Mouse (Mus musculus): ENCODE measurements around the gene Gmeb1.
"Not testable (repeated sequence)": the region's sequence is repeated elsewhere in the genome, so short reads cannot be mapped to it uniquely, and the experiment has no call there.

Gene Gmeb1

GRCm38 (mm10) chr4:132261514-132262357 lies at the start of gene Gmeb1:
Gmeb1 (minus strand) TSS chr4:132261602.
- peak; percentile 28 for DNase-seq (ENCODE audit: extremely low spot score, low read depth, low spot score)

DNA sequence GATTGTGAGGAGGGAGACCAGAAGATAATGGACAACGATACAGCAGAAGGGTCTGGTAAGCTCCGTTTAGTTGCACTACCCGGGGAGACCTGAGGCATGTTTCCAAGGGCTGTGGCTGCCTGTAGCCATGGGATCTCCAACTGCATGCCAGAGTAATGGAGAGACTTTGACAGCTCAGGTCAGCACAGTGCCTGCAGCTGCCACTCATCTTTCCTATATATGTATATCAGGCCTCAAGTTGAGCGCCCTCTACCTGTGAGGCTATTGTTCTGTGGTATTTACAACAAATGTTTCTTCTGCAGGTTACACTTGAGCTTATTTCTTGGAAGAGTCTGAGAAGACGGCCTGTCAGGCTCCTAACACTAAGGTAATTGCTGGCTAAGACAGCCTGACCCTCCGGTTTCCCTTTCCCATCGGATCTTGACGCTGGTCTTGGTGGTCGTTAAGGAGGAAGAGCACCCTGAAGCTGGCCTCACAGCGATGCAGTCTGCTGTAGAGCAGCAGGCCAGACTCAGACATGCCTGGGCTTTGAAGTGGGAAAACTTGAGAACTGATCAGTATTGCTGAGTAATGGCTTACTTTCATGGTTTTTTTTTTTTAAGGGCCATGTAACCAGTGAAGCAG lies 48.6 kb upstream of the Gmeb1 start:
- DNase-seq (ENCODE audit: extremely low spot score, low read depth, low spot score): no peak

DNA sequence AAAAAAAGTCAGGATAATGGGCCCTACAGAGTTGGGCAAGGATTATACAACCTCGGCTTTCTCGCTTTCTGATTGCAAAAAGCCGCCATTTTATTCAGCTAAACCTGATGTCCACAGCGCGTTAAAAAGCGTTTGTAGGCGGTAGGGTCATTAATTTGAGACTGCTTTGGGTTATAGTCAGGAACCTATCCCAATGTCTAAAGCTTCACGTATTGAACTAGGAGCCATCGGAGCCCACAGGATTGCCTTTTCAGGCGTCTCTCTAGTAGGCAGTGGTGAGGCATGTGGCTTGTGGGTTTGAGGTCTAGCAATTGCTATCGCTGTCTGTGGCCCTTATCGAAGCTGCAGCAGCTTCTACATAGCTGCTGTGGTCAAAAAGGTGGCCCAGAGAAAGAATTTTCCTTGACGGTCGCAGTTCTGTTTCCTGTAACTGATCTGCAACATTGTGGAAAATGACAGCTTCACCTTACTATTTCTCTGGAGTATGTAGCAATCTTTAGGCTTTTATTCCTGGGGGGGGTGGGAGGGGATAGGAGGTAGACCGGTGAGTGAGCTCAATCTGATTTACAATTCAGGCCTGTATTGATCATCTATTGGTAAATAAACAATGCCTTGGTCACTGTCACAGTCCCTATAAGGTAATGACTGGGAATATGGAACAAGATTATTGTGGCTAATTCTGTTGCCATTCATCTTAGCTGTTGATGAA lies 47.9 kb upstream of the Gmeb1 start:
- no peak for DNase-seq (ENCODE audit: extremely low spot score, low read depth, low spot score)

DNA sequence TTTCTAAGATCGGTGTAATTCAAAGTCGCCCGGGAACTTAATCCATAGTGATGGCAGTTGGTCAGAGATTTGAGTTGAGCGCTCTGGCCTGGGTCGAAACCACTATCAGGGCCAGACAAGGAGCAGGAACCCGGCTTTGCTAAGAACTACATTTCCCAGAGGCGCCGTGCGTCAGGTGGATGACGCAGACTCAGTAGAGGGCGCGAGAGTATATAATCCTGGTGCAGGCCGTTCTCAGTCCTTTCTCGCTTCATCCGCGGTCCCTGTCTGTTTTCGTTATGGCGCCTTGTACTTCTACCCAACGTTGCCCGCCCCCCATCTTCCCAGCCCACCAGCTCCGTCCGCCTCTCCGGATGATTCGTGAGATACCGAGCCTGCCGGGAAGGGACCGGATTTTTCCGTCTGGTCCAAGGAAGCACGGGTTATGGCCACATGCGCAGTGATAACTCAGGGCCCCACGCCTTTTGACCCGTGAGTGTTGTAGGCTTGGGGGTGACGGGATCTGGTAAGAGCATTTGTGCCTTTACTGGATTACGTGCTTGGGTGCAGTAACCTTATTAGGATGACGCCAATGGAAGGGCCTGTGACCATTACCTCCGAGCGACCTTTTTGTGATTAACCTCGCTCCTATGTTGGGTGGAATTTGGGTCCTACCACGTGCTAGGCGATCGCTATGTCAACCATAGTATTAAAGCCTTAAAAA lies 47.2 kb upstream of the Gmeb1 start:
- peak; percentile 82 for DNase-seq (ENCODE audit: extremely low spot score, low read depth, low spot score)

DNA sequence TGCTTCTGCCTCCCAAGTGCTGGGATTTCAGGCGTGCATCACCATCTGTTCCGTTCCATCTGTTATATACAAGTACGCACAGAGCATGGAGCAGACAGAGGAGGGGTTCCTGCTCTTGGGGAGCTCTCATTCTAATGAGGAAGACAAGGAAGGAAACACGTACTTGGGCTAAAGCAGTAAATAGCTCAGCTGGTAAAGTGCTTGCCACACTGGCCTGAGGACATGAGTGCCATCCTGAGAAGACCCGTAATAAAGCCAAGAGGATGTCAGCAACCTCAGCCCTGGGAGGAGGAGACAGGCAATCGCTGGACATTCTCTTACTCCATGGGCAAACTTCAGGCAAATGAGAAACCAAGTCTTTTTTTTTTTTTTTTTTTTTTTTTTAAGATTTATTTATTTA lies 44.6 kb upstream of the Gmeb1 start:
- DNase-seq (ENCODE audit: extremely low spot score, low read depth, low spot score): no peak

DNA sequence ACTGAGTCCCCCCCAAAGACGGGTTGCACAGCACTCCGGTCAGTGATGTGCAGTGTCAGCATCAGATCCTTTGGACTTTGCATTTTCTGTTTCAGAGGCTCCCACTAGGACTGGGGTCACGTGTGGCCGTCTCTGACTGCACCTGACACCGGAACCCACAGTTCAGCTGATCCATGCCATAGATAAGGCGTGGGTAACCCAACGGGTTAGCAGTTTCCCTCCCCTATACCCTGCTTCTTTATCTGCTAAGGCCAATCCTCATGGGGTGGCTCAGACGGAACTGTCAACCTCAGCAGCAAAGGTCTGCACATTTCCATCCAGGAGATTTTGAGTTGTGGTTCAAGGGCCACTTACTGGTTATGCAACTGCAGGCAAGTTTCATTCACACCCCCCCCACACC lies 43.9 kb upstream of the Gmeb1 start:
- no peak for DNase-seq (ENCODE audit: extremely low spot score, low read depth, low spot score)

DNA sequence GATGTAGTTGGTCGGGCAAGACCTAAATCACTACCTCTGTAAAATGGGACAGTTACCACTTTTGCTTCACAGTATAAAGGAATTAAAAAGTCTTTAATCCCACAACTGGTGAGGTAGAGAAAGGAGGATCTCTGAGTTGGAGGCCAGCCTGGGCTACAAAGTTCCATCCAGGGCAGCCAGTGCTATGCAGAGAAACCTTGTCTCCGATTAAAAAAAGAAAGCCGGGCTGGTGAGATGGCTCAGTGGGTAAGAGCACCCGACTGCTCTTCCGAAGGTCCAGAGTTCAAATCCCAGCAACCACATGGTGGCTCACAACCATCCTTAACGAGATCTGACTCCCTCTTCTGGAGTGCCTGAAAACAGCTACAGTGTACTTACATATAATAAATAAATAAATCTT lies 42.1 kb upstream of the Gmeb1 start:
- not testable (repeated sequence) for DNase-seq (ENCODE audit: extremely low spot score, low read depth, low spot score)

- DNase-seq (ENCODE audit: extremely low spot score, low read depth, low spot score): no peak
Observed at GRCm38 (mm10) chr4:132302939-132303479, 41.6 kb upstream of the Gmeb1 start, which contains the start of gene Rab42. Rab42 (minus strand) TSS chr4:132303385.

- DNase-seq (ENCODE audit: extremely low spot score, low read depth, low spot score): no peak
Observed at GRCm38 (mm10) chr4:132301965-132302938, 40.9 kb upstream of the Gmeb1 start.

DNA sequence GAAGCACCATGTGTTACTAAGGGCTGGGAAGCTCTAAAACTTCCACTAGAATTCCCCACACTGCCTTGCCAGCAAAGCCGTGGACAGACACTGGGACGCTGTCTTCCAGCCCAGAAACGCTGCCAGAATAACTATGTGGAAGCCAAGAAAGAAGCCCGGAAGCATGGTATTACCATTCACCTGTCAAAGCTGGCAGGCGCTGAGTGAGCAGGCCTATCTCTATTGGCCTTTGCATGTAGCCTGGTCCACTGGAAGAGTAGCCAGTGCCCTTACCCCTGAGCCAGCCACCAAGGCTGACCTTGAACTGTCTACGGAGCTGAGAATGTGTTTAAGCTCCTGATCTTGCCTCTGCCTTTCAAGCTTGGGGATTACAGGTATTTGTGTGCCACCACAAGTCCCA lies 40.1 kb upstream of the Gmeb1 start:
- DNase-seq (ENCODE audit: extremely low spot score, low read depth, low spot score): no peak

- DNase-seq (ENCODE audit: extremely low spot score, low read depth, low spot score): no peak
Observed at GRCm38 (mm10) chr4:132299849-132300248, 38.4 kb upstream of the Gmeb1 start.

DNA sequence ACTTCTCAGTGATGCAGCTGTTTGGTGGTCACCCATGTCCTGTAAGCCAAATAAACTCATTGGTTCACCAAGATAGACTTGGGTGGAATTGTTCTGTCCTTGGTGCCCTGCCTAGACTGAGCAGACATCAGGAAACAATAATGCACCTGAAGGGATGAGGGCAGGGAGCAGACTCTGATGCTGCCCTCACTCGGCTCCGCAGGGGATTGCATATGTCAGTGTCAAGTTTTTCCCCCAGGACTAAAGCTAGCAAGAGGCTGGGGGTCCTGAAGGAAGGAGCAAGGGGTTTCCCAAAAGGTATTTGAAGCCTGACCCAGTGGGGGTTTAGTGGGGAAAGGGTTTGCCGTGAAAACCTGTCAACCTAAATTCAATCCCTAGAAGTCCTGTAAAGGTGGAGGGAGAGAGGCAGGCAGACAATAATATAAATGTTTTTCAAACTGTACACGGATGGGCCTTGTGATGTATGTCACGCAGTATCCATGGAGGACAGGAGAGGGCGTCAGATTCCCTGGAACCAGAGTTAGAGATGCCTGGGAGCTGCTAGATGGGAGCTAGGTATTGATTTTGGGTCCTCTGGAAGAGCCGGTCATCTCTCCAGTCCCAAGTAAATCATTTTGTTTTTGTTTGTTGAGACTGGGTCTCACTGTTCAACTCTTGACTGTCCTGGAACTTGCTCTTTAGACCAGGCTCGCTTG lies 34.4 kb upstream of the Gmeb1 start:
- DNase-seq (ENCODE audit: extremely low spot score, low read depth, low spot score): no peak

- no peak for DNase-seq (ENCODE audit: extremely low spot score, low read depth, low spot score)
Observed at GRCm38 (mm10) chr4:132293682-132294240, 32.4 kb upstream of the Gmeb1 start.

GRCm38 (mm10) chr4:132292988-132293387 lies 31.6 kb upstream of the Gmeb1 start:
- DNase-seq (ENCODE audit: extremely low spot score, low read depth, low spot score): no peak

DNA sequence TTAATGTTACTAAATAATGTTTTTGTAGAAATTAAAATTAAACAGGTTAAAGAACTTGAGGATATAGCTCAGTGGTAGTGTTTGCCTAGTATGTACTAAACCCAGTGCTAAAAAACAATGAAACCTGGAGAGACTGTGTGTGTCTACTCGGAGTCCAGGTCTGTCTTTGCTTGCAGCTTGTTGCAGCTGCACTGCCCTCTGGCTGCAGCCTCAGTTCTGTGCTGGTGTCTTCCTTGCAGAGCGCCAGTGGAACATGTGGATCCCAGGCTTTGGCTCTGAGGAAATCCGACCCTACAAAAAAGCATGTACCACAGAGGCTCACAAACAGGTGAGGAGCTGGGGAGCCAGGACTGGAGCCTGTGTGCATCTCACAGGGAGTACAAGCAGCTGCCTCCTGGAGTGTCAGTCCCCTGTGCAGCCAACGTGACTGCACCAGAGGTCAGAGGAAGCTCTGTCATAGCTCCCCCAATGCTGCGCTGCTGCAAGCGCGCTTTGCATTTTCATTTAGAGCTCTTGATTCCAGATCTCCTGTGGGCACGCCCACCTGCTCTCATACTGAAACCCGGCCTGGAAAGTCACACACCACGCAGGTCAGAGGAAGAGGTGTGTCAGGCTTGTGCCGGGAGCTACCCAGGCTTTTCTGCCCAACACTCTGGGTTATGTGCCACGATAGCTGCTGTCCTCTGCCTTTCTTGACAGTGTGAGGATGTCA lies 30.4 kb upstream of the Gmeb1 start:
- no peak for DNase-seq (ENCODE audit: extremely low spot score, low read depth, low spot score)

DNA sequence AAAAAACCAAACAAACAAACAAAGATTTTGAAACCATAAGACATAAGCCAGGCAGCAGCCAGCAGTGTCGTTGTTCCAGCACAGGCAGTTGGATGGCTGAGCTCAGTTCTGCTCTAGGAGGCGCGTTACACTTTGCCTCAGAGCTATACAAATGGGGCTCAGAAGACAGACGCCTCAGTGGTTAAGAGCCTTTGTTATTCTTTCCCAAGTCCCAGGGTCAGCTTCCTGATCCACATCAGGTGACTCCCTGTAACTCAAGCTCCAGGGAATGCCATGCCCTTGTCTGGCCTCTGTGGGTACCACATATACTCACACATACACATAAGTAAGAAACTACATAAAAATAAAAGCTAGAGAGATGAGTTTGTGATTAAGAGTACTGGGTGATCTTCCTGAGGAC lies 29.7 kb upstream of the Gmeb1 start:
- no peak for DNase-seq (ENCODE audit: extremely low spot score, low read depth, low spot score)

DNA sequence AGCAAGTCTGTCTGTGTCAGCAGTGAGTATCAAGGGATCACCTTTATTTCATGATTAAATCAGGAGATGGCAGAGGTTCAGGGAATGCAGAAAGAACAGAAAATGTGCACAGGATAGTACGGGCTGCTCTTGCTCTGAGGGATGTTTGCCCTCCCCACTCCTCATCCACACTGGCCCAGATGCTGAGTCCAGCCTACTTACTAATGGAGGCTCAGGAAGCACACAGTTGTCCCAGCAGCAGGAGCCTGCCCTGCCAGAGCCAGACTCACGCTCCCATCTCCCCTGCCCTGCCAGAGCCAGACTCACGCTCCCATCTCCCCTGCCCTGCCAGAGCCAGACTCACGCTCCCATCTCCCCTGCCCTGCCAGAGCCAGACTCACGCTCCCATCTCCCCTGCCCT lies 27.4 kb upstream of the Gmeb1 start:
- not testable (repeated sequence) for DNase-seq (ENCODE audit: extremely low spot score, low read depth, low spot score)

DNA sequence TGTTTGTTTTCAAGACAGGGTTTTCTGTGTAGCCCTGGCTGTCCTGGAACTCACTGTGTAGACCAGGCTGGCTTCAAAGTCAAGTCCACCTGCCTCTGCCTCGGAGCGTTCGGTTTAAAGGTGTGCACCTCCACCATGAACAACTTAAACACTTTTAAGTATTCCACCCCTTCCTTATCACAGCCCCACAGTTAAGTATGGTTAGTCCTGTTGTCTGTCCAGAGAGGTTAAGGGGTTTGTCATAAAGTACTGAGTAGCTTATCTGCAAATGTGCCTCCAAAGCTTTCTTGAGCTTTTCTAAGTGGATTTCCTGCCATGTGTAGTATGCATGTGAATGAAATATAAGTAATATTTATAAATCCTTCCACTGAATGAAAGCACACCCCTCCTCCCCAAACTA lies 14.5 kb upstream of the Gmeb1 start:
- no peak for DNase-seq (ENCODE audit: extremely low spot score, low read depth, low spot score)
